Mouse (Mus musculus) limb, embryonic 11.5 days (tissue): ENCODE results near the gene 2410004P03Rik. TPM values are rescaled to one million over a fixed set of nuclear protein-coding genes. Genes with fewer than 3 reads are reported as not detected.

ENCODE experiments used
- polyA plus RNA-seq: library from polyadenylated mRNA; unstranded; fragments of >200 nt; fragmentation: Nextera tagmentation; extraction: Ambion mirVana; gene quantifications from 2 replicates; pipeline ENCODE4 v1.2.1, GENCODE M21; 2014

The 2410004P03Rik gene
- polyA plus RNA-seq, 1 experiment from 2014 or later: 0.93 TPM

Other genes with a start within 250 kb of the 2410004P03Rik start
- gene Greb1, start 210.8 kb downstream of the 2410004P03Rik start, polyA plus RNA-seq: 11.4 and 17.9 TPM in 2 replicates
- gene E2f6, start 200.8 kb downstream of the 2410004P03Rik start, polyA plus RNA-seq: 67.0 and 71.1 TPM in 2 replicates
- 12.6 and 12.8 TPM in 2 replicates for gene Rock2, start 116.8 kb downstream of the 2410004P03Rik start, polyA plus RNA-seq
- gene Pqlc3, start 11.3 kb downstream of the 2410004P03Rik start, polyA plus RNA-seq: 5.4 and 5.6 TPM in 2 replicates
- gene Kcnf1, start 165.2 kb upstream of the 2410004P03Rik start, polyA plus RNA-seq: 0.21 and 0.41 TPM in 2 replicates